Mouse (Mus musculus) intestine, postnatal 0 days (tissue): ENCODE measurements at regions not wholly inside any gene's neighbourhood (a gene's known extent, or its start where the extent isn't known, plus 50 kb on each side); places are given as distances from the start of the nearest gene placed in this dataset.

Experiments
- ATAC-seq: fragments of 200-750 bp; cut with Nextera tagmentation; 2 replicates; pipeline ENCODE4 v1.8.0; 2017; ENCODE audit warnings: mild to moderate bottlenecking, moderate TSS enrichment, moderate library complexity
- H3K27ac ChIP-seq: fragments of 300-500 bp; sonication (generic); 2 replicates; pipeline ENCODE4 v1.5.1; 2014; ENCODE audit warnings: mild to moderate bottlenecking, low read depth, low read length, moderate library complexity
- H3K27me3 ChIP-seq: fragments of 300-500 bp; sonication (generic); replicated peaks from 2 replicates; pipeline ENCODE4 v1.6.1; 2014; ENCODE audit warnings: low read length, mixed read lengths; ENCODE audit not compliant: control insufficient read depth, insufficient read depth
- H3K36me3 ChIP-seq: fragments of 300-500 bp; sonication (generic); 2 replicates; pipeline ENCODE4 v1.6.1; 2014; ENCODE audit warnings: mild to moderate bottlenecking, moderate library complexity; ENCODE audit not compliant: control insufficient read depth, insufficient read depth
- H3K4me1 ChIP-seq: fragments of 300-500 bp; sonication (generic); replicated peaks from 2 replicates; pipeline ENCODE4 v1.6.1; 2014; ENCODE audit warnings: antibody characterized with exemption, low read length, mixed read lengths; ENCODE audit not compliant: control insufficient read depth, insufficient read depth
- H3K4me2 ChIP-seq: fragments of 300-500 bp; sonication (generic); replicated peaks from 2 replicates; pipeline ENCODE4 v1.6.1; 2014; ENCODE audit warnings: low read depth, mild to moderate bottlenecking, moderate library complexity
- H3K4me3 ChIP-seq: fragments of 300-500 bp; sonication (generic); 2 replicates; pipeline ENCODE4 v1.5.1; 2014; ENCODE audit warnings: low read depth, low read length
- H3K9ac ChIP-seq: fragments of 300-500 bp; sonication (generic); 2 replicates; pipeline ENCODE4 v1.6.1; 2014; ENCODE audit warnings: mild to moderate bottlenecking, low read depth, low read length
- H3K9me3 ChIP-seq: fragments of 300-500 bp; sonication (generic); 2 replicates; pipeline ENCODE4 v1.6.1; 2016; ENCODE audit warnings: mixed run types; ENCODE audit not compliant: control insufficient read depth
- CTCF ChIP-seq: sonication (generic); IDR thresholded peaks from 2 replicates; pipeline ENCODE4 v1.5.1; 2016; ENCODE audit warnings: low read depth, mild to moderate bottlenecking, control low read depth, antibody characterized with exemption, moderate library complexity
- WGBS: fragments of 180-500 bp; shearing (Covaris S2); extraction: QIAGEN DNeasy Blood & Tissue Kit; methylation state at CpG from one replicate; pipeline ENCODE4 v1.1.7; 2014; 5-methylcytosine and 5-hydroxymethylcytosine counted together

- no peak for ATAC-seq
These were observed 1604.7 kb upstream of the Gulo start for GRCm38 (mm10) chr14:67613691-67614090.

GRCm38 (mm10) chr14:67613221-67613620 lies 1604.2 kb upstream of the Gulo start:
- Histone ChIP-seq H3K9ac (no peak overlapping the region), H3K27me3 (no peaks in the 10 kb centered on the region), H3K4me2 (peak overlapping the region; percentile 58), H3K4me1 (no peaks in the 10 kb centered on the region), H3K9me3 (no peaks in the 10 kb centered on the region), H3K36me3 (no peaks in the 10 kb centered on the region), H3K4me3 (peak overlapping the region; percentile 28), H3K27ac (no peak overlapping the region)
- WGBS = 43% methylated on average over 14 of the region's 14 CpGs
- no peak for ATAC-seq
- TF ChIP-seq CTCF = no peak

More at GRCm38 (mm10) chr14:67613691-67614090, 1604.7 kb upstream of the Gulo start:
- no peak overlapping the region for H3K9ac ChIP-seq
- no peaks in the 10 kb centered on the region for H3K4me1 ChIP-seq
- TF ChIP-seq CTCF = no peak
- no peaks in the 10 kb centered on the region for H3K27me3 ChIP-seq
- H3K4me2 ChIP-seq = peak overlapping the region; percentile 58
- no peak overlapping the region for H3K27ac ChIP-seq
- no peaks in the 10 kb centered on the region for H3K36me3 ChIP-seq
- no peak overlapping the region for H3K4me3 ChIP-seq
- 56% methylated on average over 13 of the region's 13 CpGs for WGBS
- H3K9me3 ChIP-seq = no peaks in the 10 kb centered on the region

GRCm38 (mm10) chr14:67612471-67612870 lies 1603.5 kb upstream of the Gulo start:
- Histone ChIP-seq H3K9me3 (no peaks in the 10 kb centered on the region), H3K27ac (no peak overlapping the region), H3K4me2 (no peak overlapping the region), H3K4me3 (no peak overlapping the region), H3K27me3 (no peaks in the 10 kb centered on the region), H3K36me3 (no peaks in the 10 kb centered on the region), H3K4me1 (no peaks in the 10 kb centered on the region), H3K9ac (no peak overlapping the region)
- no peak for TF ChIP-seq CTCF
- WGBS = 59% methylated on average over 4 of the region's 4 CpGs
- ATAC-seq = no peak

GRCm38 (mm10) chr14:67608262-67608661 lies 1599.3 kb upstream of the Gulo start:
- Histone ChIP-seq H3K9ac (no peak overlapping the region), H3K4me3 (peak overlapping the region; percentile 24; the same call in 1 of the 2 replicates), H3K4me1 (no peaks in the 10 kb centered on the region), H3K36me3 (no peaks in the 10 kb centered on the region), H3K27ac (no peak overlapping the region), H3K9me3 (no peaks in the 10 kb centered on the region), H3K27me3 (no peaks in the 10 kb centered on the region), H3K4me2 (peak overlapping the region; percentile 55)
- WGBS = 17% methylated on average over 20 of the region's 20 CpGs
- no peak for TF ChIP-seq CTCF
- ATAC-seq = 0 out of 2 replicates have a peak, but pooled peaks have one; percentile 28

GRCm38 (mm10) chr14:67602960-67603359 lies 1594.0 kb upstream of the Gulo start:
- 49% methylated on average over 4 of the region's 4 CpGs for WGBS
- Histone ChIP-seq H3K27ac (no peak overlapping the region), H3K9ac (no peak overlapping the region), H3K27me3 (no peaks in the 10 kb centered on the region), H3K4me3 (no peak overlapping the region), H3K4me1 (no peaks in the 10 kb centered on the region), H3K9me3 (no peaks in the 10 kb centered on the region), H3K4me2 (no peak overlapping the region), H3K36me3 (no peaks in the 10 kb centered on the region)
- no peak for ATAC-seq
- no peak for TF ChIP-seq CTCF

GRCm38 (mm10) chr14:67599734-67600133 lies 1590.7 kb upstream of the Gulo start:
- Histone ChIP-seq H3K4me1 (no peaks in the 10 kb centered on the region), H3K4me3 (no peak overlapping the region), H3K27ac (no peak overlapping the region), H3K9ac (no peak overlapping the region), H3K4me2 (no peak overlapping the region), H3K27me3 (no peaks in the 10 kb centered on the region), H3K9me3 (no peaks in the 10 kb centered on the region), H3K36me3 (no peaks in the 10 kb centered on the region)
- ATAC-seq = no peak
- peak; percentile 79 for TF ChIP-seq CTCF
- WGBS = 22% methylated on average over 4 of the region's 4 CpGs

GRCm38 (mm10) chr14:67588627-67589026 lies 1579.6 kb upstream of the Gulo start:
- no peak overlapping the region for H3K4me3 ChIP-seq
- 83% methylated on average over 11 of the region's 11 CpGs for WGBS
- TF ChIP-seq CTCF = no peak
- no peaks in the 10 kb centered on the region for H3K27me3 ChIP-seq
- H3K4me2 ChIP-seq = no peak overlapping the region
- no peaks in the 10 kb centered on the region for H3K9me3 ChIP-seq
- ATAC-seq = no peak
- no peak overlapping the region for H3K9ac ChIP-seq
- no peaks in the 10 kb centered on the region for H3K4me1 ChIP-seq
- no peaks in the 10 kb centered on the region for H3K36me3 ChIP-seq
- no peak overlapping the region for H3K27ac ChIP-seq
